Mouse (Mus musculus): ENCODE measurements around the gene Olfr111. TPM values are rescaled to one million over a fixed set of nuclear protein-coding genes. Genes with fewer than 3 reads are reported as not detected.

The Olfr111 gene
- polyA plus RNA-seq, 1 experiment from 2014 or later: not detected

GRCm38 (mm10) chr17:37577563-37577962, 69.7 kb downstream of the Olfr111 start, which contains the start of gene Olfr113:
Gene Olfr113 (minus strand): TSS chr17:37577663.
- Histone ChIP-seq H3K27ac (no peak within 1 kb of the TSS), H3K4me3 (no peak within 1 kb of the TSS), H3K4me2 (no peak within 1 kb of the TSS), H3K4me1 (no peaks in the 10 kb centered on the region), H3K9me3 (no peaks in the 10 kb centered on the region), H3K9ac (no peak within 1 kb of the TSS), H3K27me3 (replicated peaks) (no peaks in the 10 kb centered on the region), H3K36me3 (replicated peaks) (no peaks in the 10 kb centered on the region)
- no peak for ATAC-seq (replicated peaks)

Other genes starting within 250 kb of the Olfr111 start
- gene Olfr98, start 244.3 kb upstream of the Olfr111 start, polyA plus RNA-seq (2015; fragmentation: Nextera tagmentation; extraction: Ambion mirVana): not detected in 2 replicates
- gene H2-M3, start 237.8 kb upstream of the Olfr111 start, polyA plus RNA-seq (2015; fragmentation: Nextera tagmentation; extraction: Ambion mirVana): 1.3 and 1.6 TPM in 2 replicates
- not detected in 2 replicates for gene Olfr99, start 224.6 kb upstream of the Olfr111 start, polyA plus RNA-seq (2015; fragmentation: Nextera tagmentation; extraction: Ambion mirVana)
- not detected in 2 replicates for gene Olfr101, start 203.7 kb upstream of the Olfr111 start, polyA plus RNA-seq (2015; fragmentation: Nextera tagmentation; extraction: Ambion mirVana)
- gene Olfr102, start 191.0 kb upstream of the Olfr111 start, polyA plus RNA-seq (2015; fragmentation: Nextera tagmentation; extraction: Ambion mirVana): not detected in 2 replicates
- not detected in 2 replicates for gene Olfr103, start 168.3 kb upstream of the Olfr111 start, polyA plus RNA-seq (2015; fragmentation: Nextera tagmentation; extraction: Ambion mirVana)
- not detected in 2 replicates for gene Olfr104-ps, start 148.4 kb upstream of the Olfr111 start, polyA plus RNA-seq (2015; fragmentation: Nextera tagmentation; extraction: Ambion mirVana)
- not detected in 2 replicates for gene Olfr105-ps, start 129.0 kb upstream of the Olfr111 start, polyA plus RNA-seq (2015; fragmentation: Nextera tagmentation; extraction: Ambion mirVana)
- gene Olfr106-ps, start 117.6 kb upstream of the Olfr111 start, polyA plus RNA-seq (2015; fragmentation: Nextera tagmentation; extraction: Ambion mirVana): not detected in 2 replicates
- not detected in 2 replicates for gene Olfr107, start 108.8 kb upstream of the Olfr111 start, polyA plus RNA-seq (2015; fragmentation: Nextera tagmentation; extraction: Ambion mirVana)
- gene Olfr108, start 62.5 kb upstream of the Olfr111 start, polyA plus RNA-seq (2015; fragmentation: Nextera tagmentation; extraction: Ambion mirVana): not detected in 2 replicates
- not detected in 2 replicates for gene Olfr109, start 49.1 kb upstream of the Olfr111 start, polyA plus RNA-seq (2015; fragmentation: Nextera tagmentation; extraction: Ambion mirVana)
- not detected in 2 replicates for gene H2-M2, start 24.5 kb upstream of the Olfr111 start, polyA plus RNA-seq (2015; fragmentation: Nextera tagmentation; extraction: Ambion mirVana)
- gene Olfr110, start 15.6 kb upstream of the Olfr111 start, polyA plus RNA-seq (2015; fragmentation: Nextera tagmentation; extraction: Ambion mirVana): not detected in 2 replicates
- gene Olfr112, start 61.4 kb downstream of the Olfr111 start, polyA plus RNA-seq (2015; fragmentation: Nextera tagmentation; extraction: Ambion mirVana): not detected in 2 replicates
- not detected in 2 replicates for gene Olfr113, start 69.6 kb downstream of the Olfr111 start, polyA plus RNA-seq (2015; fragmentation: Nextera tagmentation; extraction: Ambion mirVana)
- gene Olfr114, start 84.7 kb downstream of the Olfr111 start, polyA plus RNA-seq (2015; fragmentation: Nextera tagmentation; extraction: Ambion mirVana): not detected in 2 replicates
- gene Olfr115, start 119.1 kb downstream of the Olfr111 start, polyA plus RNA-seq (2015; fragmentation: Nextera tagmentation; extraction: Ambion mirVana): not detected in 2 replicates
- not detected in 2 replicates for gene Olfr116, start 119.2 kb downstream of the Olfr111 start, polyA plus RNA-seq (2015; fragmentation: Nextera tagmentation; extraction: Ambion mirVana)
- not detected in 2 replicates for gene Olfr117, start 155.8 kb downstream of the Olfr111 start, polyA plus RNA-seq (2015; fragmentation: Nextera tagmentation; extraction: Ambion mirVana)
- not detected in 2 replicates for gene Olfr118, start 159.0 kb downstream of the Olfr111 start, polyA plus RNA-seq (2015; fragmentation: Nextera tagmentation; extraction: Ambion mirVana)
- gene Olfr119, start 188.5 kb downstream of the Olfr111 start, polyA plus RNA-seq (2015; fragmentation: Nextera tagmentation; extraction: Ambion mirVana): not detected in 2 replicates
- not detected in 2 replicates for gene Olfr120, start 213.8 kb downstream of the Olfr111 start, polyA plus RNA-seq (2015; fragmentation: Nextera tagmentation; extraction: Ambion mirVana)
- not detected in 2 replicates for gene Olfr121, start 240.8 kb downstream of the Olfr111 start, polyA plus RNA-seq (2015; fragmentation: Nextera tagmentation; extraction: Ambion mirVana)

Measured in midbrain, embryonic 15.5 days (tissue).